Mouse (Mus musculus): ENCODE results near the gene Nsun4.
A peak's percentile ranks its signal among the peaks of the same experiment; 100 is the strongest.

Gene Nsun4

DNA sequence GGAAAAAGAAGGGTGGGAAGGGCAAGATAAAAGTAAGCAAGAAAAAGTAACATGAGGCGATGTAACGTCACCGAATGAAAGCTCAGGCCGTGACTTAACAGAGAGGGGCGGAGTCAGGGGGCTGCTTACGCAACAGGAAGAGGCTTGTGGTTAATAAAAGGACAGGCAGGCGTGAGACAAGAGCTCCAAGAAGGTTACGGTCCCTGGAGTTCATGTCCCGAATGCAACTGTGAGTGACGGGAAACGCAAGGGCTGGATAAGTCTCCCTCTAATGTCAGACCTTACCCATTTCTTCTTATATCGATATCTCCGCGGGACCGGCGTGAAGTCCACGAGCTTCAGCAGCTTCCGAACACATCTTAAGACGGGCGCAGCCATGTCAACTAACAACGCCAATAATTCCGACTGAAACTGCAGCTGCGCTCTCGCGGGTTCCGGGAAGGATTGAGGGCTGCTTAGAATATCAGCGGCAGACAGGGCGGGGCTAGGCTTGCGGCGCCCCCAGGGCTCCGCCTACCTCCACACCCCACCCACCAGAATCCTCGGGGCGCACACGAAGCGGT is at the start of gene Nsun4:
Gene Nsun4, minus strand, starts transcription at position 478 of the 563 bp plus-strand sequence.
- DNase-seq (ENCODE audit: low spot score in 2 of 2) = peak; percentile 76 to 80

DNA sequence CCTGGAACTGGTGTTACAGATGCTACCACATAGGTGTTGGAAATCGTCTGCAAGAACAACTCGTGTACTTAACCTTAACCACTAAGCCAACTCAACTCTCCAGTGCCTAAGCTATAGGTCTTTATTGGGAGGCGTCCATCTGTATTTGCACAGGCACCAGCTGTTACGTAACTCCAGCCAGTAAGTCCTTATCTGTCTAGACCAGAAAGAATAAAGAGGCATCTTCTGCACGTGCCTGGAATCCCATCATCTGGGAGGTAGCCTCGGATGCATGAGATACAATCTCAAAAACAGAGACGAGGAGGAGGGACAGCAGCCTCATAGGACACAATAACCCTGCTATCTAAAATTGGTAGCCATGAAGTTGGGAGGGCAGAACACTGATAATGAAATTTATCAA is 47.3 kb upstream of the Nsun4 start:
- no peak for DNase-seq (ENCODE audit: low spot score in 2 of 2)

DNA sequence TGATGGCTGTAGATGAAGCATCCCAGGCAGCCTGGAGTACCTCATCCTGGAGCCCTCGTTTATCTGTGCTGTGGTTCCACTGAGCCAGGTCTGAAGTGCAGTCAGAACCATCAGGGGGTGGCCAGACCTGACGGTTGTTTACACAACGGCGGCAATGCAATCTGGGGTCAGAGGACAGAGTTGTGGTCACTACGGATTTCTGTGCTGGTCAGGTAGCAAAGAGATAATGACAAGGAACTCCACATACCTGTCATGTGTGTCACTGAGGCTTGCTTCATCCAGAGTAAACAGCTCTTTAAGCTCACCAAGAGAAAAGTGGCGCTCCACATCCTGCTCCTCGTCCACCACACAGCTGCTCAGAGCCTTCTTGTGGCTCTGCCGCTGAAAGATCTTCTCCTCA is 43.5 kb upstream of the Nsun4 start:
- DNase-seq (ENCODE audit: low spot score in 2 of 2) = no peak

DNA sequence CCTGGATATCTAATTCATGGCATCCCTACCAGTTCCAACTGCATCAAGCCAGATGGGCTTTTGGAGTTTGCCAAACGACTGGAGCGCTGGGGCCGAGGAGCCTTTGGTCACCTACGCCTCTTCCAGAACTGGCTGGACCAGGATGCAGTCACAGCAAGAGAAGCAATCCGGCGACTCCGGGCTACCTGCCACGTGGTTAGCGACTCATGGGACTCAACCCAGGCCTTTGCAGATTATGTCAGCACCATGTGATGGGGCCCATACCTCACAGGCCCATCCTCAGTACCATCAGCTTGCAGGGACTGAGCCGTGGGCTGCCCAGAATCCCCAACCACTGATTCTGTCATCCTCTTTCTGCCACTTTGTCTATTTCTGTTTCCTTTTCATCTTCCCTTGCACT is 42.6 kb upstream of the Nsun4 start:
- no peak for DNase-seq (ENCODE audit: low spot score in 2 of 2)

DNA sequence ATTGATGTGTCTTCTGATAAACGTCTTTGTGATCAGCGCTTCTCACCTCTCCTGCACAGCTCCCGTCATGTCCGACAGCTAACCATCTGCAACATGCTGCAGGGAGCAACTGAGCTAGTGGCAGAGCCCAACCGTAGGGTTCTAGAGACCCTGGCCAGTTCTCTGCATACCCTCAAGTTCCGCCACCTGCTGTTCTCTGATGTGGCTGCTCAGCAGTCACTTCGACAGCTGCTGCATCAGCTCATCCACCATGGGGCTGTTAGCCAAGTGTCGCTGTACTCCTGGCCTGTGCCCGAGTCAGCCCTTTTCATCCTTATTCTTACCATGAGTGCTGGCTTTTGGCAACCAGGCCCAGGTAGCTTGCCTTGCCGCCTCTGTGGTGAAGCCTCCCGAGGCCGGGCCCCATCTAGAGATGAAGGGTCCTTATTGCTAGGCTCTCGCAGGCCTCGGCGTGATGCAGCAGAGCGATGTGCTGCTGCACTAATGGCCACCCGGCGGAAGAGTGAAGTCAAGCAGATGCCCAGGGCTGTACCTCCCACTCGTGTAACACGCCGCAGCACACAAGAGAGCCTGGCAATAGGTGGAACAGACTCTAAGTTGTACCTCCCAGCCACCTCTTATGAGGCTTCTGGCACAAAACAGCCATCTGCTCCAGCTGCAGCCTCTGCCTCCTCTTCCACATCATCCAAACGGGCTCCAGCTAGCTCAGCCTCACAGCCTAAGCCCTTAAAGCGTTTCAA is 35.0 kb upstream of the Nsun4 start:
- no peak for DNase-seq (ENCODE audit: low spot score in 2 of 2)

DNA sequence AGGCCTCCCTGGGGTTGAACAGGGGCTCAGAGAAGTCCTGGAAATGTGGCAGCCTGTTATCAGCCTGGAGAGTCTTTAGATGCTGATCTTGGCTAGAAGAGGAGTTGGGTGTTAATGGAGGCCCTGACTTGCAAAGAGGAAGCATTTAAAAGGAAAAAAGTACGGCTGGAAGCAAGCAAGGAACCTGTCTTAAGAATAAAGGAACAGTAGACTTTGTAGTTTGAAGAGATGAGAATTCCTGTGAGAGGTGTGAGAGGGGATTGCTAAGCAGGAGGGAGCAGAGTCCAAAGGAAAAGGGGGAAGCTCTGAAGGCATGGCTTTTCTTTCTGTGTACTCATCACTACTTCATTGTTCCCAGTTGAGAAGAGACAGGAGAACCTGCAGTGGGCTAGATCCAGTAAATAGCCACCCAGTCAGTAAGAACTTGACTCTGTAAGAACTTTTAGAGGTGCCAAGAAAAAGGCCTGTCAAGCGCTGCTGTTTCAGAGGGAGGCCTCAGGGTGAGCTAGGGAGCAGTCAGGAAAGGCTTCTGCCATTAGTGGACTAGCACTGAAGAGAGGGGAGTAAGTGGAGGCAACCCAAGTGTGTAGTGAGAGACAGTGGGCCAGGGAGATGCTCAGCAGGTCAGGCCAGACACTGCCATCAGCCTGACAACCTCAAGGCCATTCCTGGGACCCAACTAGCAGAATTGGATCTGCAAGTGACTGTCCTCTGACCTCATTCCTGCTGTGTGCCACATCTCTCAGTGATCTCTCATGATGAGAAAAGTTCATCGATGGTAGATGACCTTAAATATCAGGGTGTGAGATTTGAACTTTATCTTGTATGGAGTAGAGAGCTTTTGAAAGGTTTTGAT is 23.8 kb upstream of the Nsun4 start:
- DNase-seq (ENCODE audit: low spot score in 2 of 2) = no peak

DNA sequence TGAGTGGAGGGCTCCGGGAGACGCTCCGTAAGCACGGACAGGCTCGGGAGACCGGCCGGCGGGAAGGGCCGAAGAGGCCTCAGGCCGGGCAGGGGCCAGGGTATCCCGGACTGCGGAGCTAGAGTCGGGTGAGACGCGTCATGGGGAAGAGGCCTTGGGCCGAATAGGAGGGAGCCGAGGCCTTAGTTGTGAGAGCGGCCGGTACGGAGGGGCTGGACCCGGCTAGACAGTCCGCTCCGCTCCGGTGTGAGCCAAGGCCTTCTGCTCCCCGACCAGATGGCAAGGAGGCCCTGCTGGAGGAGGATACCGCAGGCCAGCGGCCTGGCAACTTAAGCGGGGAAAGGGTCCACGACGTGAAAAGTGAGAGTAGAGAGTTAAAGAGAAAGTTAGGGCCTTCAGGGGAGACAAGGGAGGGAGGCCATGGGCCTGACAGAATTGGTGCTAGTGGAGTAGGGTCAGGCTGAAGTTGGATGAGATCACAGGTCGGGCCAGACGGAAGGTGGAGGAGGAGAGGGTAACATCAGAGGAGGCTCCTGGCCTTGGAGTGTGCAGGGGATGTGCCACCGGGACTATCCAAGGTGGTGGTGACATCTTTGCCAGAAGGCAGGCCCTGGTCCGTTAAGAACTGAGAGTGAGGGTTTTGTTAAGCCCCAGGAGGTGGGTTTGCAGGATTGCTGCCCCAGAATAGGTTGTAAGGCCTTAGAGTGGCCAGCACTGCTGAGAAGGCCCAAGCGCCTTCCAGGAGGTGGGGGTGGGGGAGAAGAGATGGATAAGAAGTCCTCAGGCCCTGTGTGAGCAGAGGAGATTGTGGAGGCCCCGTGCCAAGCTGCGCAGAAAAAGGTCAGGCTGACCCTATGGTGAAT is 22.9 kb upstream of the Nsun4 start:
- DNase-seq (ENCODE audit: low spot score in 2 of 2) = peak in 1 of 2 experiments; percentile 32

DNA sequence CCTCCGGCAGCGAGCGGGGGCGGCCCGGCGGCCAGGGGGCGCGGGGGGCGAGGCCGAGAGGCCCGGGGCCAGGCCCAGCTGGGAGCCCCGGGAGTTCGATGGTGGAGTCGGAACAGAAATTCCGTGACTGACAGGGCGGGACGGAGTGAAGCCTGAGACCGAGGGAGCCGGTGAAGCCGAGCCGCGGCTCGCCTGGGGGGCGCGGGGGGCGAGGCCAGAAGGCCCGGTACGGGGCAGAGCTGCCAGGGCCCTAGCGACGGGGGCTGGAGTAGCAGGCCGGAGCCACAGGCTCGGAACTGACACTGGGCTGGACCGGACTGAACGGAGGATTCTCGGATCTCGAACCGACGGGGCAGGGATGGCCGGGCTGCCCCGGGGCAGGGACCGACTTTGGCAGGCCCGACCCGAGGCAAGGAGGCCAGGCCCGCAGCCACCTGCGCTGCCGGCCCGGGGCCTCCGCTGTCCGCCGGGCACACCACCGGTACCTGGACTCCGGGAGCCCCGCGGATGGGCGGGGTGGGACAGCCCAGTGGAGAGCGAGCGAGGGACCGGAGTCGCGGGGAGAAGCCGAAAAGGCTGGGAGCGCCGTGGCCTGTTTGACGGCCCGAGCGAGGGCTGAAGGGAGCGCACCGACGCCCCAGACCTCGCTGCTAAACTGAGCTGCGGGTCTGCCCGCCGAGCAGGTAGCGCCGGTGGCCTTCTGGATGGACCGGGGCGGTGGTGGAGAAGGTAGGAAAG is 22.1 kb upstream of the Nsun4 start:
- DNase-seq (ENCODE audit: low spot score in 2 of 2) = peak; percentile 53 to 71

DNA sequence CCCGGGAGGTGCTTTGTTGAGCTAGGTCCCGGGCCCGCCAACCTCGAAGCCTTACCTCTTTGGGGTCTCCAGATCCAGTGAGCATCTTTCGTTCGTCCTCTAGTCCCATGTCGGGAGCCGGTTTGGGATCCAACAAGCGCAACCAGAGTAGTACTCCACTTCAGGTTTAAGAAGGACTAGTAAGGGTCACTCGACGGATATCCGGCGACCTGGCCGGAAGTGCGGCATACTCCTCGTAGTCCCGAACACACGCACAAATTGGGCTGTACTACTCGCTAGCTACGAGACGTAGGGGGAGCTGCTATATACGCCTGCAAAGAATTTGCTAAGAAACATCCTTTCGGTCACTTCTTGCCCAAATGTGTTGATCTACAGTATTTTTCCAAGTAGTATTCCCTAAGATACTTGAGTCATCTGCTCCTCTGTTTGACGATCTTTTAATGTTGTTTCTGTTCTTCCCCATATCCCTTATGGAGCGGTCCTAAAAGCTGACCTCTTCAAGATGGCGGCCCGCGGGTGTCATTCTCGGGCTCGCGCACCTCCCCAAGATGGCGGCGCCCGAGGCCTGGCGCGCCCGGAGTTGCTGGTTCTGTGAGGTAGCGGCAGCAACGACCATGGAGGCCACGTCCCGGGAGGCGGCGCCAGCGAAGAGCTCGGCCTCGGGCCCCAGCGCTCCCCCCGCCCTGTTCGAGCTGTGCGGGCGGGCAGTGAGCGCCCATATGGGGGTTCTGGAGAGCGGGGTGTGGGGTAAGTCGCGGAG is 21.4 kb upstream of the Nsun4 start, which contains the start of the genes Uqcrh and Lrrc41:
Gene Uqcrh, minus strand, starts transcription at position 211 of the 760 bp plus-strand sequence.
Gene Lrrc41, plus strand, starts transcription at position 409 of the 760 bp plus-strand sequence.
- DNase-seq (ENCODE audit: low spot score in 2 of 2) = peak; percentile 92 to 95

DNA sequence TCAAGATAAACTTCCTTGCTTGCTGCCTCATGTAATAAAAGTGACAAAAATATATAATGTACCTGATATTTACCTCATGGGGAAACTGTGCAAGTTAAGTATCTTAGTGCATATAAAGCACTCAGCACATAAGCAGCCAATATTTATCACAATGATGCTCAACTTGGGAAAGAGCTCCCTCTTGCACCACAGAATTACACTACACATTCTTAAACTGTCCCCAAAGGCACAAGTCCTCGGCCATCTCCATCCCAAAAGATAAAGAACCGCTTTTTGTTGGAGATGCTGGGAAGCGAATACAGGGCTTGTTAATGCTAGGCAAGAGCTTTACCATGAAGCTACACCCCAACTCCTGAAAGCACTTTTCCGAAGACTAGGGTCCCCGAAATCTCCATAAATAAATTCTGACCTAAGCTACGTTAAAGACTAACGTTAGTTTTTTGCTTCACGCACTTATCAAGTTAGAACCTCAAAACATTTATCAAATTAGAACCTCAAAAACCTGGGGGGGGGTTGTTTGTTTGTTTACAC is 20.5 kb upstream of the Nsun4 start:
- DNase-seq (ENCODE audit: low spot score in 2 of 2) = no peak

DNA sequence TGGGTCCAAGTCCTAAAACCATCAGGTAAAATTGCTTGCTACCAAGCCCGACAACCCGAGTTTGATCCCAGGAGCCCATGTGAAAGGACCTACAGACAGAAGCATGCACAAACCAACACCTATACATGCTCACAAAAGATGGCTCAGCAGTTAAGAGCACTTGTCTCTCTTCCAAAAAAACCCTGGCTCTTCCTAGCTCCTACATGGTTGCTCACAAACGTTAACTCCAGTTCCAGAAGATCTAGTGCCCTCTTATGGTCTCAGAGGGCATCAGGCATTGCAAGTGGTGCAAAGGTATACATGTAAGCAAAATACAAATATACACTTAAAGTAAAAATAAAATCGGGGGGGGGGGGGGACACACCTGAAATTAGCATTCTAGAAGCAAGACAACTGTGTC is 19.5 kb upstream of the Nsun4 start:
- DNase-seq (ENCODE audit: low spot score in 2 of 2) = no peak

DNA sequence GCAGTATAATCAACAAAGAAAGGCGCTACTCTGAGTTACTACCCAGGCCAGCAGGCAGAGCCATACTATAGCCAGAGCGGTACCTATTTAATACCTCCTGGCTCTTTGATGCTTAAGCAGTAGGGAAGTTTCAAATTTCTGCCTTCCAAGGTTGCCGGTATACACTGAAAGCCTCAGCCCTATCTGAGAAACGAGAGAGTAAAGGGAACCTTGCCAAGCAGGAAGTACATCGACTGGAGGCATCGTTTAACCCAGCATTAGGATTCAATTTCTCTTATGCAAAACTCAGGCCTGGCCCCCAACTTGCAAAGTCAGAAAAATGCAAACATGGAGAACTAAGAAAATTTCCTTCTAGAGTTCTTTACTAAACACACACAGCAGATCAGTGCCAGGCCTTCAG is 16.4 kb upstream of the Nsun4 start:
- no peak for DNase-seq (ENCODE audit: low spot score in 2 of 2)

DNA sequence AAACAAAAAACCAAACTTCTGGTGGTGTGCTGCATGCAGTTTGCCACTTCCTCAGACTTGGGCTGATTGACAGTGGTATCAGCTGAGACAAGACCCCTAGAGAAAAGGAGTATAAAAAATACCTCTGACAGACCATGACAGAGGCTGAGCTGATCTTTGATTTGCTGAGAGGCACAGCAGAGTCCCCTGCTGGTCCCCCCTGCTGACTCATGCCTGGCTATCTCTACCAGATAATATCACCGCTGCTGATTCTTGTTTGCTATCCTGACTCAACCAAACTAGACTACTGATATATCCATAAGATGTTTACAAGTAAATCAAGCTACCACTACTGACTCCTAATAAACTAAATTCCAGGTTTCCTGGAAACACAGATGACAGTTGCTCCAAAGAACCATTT is 10.2 kb upstream of the Nsun4 start:
- DNase-seq (ENCODE audit: low spot score in 2 of 2) = no peak

DNA sequence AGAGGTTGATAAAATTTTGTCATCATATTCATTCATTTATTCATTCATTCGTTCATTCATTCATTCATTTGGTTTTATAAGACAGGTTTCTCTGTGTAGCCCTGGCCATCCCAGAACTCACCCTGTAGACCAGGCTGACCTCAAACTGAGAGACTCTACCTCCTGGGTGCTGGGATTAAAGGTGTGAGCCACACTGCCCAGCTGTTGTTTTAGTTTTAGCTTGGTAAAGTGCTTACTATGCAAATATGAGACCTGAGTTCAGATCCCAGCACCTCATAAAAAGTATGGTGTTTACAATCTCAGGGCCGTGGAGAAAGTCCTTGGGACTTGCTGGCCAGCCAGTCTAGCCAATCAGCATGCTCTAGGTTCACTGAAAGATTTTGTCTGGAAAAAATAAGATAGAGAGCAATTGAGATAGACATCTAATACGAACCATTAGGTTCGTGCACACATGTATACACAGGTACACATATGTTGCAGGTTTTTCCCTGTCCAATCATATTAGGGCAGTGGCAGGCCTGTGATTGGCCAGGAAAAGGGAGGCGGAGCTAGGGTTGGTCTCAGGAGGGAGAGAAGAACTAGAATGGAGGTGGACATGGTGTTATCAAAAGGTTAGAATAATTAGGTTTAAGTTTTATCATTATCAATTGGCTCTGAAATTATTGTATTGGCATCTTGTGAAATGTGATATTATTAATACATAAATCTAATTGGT is 5.5 kb upstream of the Nsun4 start:
- no peak for DNase-seq (ENCODE audit: low spot score in 2 of 2)

DNA sequence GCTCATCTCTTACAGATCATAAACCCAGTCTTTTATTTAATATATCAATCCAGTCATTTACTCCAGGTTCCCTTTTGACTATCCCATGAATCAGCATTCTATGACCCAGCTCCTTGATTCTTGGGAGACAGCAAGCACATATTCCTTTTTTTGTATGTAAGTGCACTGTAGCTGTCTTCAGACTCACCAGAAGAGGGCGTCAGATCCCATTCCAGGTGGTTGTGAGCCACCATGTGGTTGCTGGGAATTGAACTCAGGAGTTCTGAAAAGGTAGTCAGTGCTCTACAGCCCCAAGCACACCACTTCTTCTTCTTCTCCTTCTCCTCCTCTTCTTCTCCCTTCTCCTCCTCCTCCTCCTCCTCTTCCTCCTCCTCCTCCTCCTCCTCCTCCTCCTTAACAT is 3.9 kb upstream of the Nsun4 start:
- no peak for DNase-seq (ENCODE audit: low spot score in 2 of 2)

DNA sequence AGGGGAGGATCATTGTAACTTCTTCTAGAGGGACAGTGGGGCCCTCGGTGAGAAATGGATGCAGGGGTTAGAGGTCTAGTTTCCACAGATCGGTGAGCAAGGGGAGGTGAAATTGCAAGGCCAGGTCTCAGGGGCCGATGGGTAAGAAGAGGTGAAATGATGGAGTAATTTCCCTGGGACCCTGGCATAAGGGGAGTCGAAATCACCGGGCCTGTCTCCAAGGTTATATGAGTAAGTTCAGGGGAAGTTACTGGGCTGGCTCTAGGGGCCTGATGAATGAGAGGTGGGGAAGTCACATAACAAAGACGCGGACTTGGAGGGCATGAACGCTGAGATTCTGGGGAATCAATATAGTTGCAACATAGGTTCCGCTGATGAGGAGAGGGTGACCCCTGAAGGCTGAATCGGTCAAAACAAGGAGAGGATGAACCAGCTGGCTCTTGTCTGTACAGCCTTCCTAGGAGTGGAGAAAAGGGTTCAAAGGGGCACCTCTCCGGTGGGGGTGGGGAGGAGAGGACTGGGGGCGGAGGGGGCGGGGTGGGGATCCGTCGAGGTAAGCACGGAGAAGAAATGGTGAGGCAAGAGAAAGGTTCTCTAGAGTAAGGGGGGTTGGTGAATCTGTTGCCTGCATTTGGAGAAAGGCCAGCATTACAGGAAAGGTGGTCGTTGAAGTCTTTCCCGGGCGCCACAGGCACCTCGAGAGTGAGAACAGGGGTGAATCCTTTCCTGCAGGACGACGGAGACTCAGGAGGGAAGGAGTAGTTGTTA is 966 bp downstream of the Nsun4 start:
- DNase-seq (ENCODE audit: low spot score in 2 of 2) = peak in 1 of 2 experiments; percentile 15

DNA sequence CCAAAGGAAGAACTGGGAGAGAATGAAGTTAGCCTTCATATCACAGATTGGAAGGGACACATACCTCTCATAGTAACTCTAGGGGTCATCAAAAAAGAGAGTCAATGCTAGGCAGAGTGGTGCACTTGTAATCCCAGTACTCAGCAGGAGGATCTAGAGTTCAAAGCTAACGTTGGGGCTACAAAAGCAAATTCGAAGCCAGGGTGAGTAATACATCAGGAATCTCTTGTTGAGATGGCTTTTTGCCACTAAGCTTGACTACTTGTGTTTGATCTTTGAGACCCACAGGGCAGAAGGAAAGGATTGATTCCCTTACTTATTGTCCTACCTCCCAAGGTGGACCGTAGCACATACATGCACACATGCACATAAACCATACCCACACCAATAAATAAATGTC is 4.5 kb downstream of the Nsun4 start:
- DNase-seq (ENCODE audit: low spot score in 2 of 2) = no peak

DNA sequence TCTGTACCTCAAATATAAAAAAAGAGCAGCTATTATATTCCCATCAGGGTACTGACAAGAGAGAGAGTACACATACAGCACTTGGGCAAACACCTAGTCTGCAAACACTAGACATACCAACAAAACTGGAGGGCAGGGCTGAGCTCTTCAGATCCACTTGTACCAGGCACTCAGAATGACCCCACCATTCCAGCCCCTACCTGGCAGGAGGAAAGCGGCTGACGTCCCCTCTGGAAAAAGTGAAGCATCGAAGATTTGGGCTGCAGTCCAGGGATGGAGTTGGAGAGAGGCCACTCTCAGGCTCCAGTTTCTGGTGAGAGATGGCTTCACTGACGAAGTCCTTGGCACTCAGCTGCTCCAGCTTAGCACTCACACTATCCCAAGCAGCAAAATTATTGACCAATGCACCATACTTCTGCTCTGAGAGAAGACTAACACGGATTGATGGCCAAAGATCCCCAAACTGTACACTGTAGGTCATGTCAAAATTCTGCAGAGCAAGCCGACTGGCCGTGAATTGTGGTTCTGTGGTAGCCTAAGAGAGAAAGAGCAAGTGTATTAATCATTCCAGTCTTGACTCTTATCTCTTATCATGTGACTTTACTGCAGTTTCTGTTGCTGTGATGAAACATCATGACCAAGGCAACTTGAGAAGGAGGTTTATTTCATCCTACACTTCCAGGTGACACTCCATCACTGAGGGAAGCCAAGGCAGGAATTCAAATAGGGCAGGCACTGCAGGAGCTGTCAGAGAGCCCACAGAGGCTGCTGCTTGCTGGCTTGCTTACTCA is 5.4 kb downstream of the Nsun4 start:
- DNase-seq (ENCODE audit: low spot score in 2 of 2) = no peak
